Mouse (Mus musculus) midbrain, embryonic 15.5 days (tissue): ENCODE results near the gene Nol4l. TPM values are rescaled to one million over a fixed set of nuclear protein-coding genes. Genes with fewer than 3 reads are reported as not detected.

Experiments
- ATAC-seq: fragments of 200-750 bp; cut with Nextera tagmentation; replicated peaks from 2 replicates; pipeline ENCODE4 v1.8.0; 2017; ENCODE audit warnings: moderate TSS enrichment
- H3K27ac ChIP-seq: fragments of 300-500 bp; sonication (generic); 2 replicates; pipeline ENCODE4 v1.5.1; 2015; ENCODE audit warnings: mild to moderate bottlenecking, inconsistent platforms
- H3K27me3 ChIP-seq: fragments of 300-500 bp; sonication (generic); replicated peaks from 2 replicates; pipeline ENCODE4 v1.6.1; 2015; ENCODE audit warnings: inconsistent platforms
- H3K36me3 ChIP-seq: fragments of 300-500 bp; sonication (generic); replicated peaks from 2 replicates; pipeline ENCODE4 v1.6.1; 2015; ENCODE audit warnings: inconsistent platforms
- H3K4me1 ChIP-seq: fragments of 300-500 bp; sonication (generic); 2 replicates; pipeline ENCODE4 v1.6.1; 2015; ENCODE audit warnings: inconsistent platforms
- H3K4me2 ChIP-seq: fragments of 300-500 bp; sonication (generic); 2 replicates; pipeline ENCODE4 v1.6.1; 2015; ENCODE audit warnings: inconsistent platforms, mild to moderate bottlenecking, moderate library complexity
- H3K4me3 ChIP-seq: fragments of 300-500 bp; sonication (generic); 2 replicates; pipeline ENCODE4 v1.5.1; 2015; ENCODE audit warnings: mild to moderate bottlenecking, inconsistent platforms
- H3K9ac ChIP-seq: fragments of 300-500 bp; sonication (generic); 2 replicates; pipeline ENCODE4 v1.6.1; 2015; ENCODE audit warnings: mild to moderate bottlenecking, inconsistent platforms
- H3K9me3 ChIP-seq: fragments of 300-500 bp; sonication (generic); 2 replicates; pipeline ENCODE4 v1.6.1; 2016; ENCODE audit warnings: inconsistent platforms
- WGBS: fragments of 180-500 bp; shearing (Covaris S2); methylation state at CpG from one replicate; pipeline ENCODE4 v1.1.7; 2015; ENCODE audit warnings: mixed read lengths; 5-methylcytosine and 5-hydroxymethylcytosine counted together
- polyA plus RNA-seq: library from polyadenylated mRNA; unstranded; fragments of >200 nt; fragmentation: Nextera tagmentation; extraction: Ambion mirVana; gene quantifications from 2 replicates; pipeline ENCODE4 v1.2.1, GENCODE M21; 2015

The Nol4l gene
- polyA plus RNA-seq, 1 experiment from 2014 or later, result 54.6 TPM

DNA sequence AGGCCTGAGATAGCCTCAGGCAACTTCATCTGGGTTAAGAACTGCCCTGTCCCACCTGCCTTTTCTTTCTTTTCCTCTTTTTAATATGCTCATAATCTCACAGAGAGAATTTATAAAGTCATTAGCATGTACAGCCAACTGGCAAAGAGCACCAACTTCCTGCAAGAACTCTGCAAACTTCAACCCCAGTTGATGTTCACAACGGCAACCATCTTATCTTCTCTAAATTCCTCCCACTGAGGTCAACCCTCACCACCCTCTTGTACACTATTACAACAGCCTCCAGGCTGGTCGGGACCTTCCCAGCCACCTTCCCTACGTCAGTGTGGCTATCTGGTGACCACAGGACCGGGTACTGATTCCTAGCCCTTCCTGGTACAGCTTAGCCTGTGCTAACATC, 27.5 kb upstream of the Nol4l start:
- Histone ChIP-seq H3K27me3 (no peaks in the 10 kb centered on the region), H3K4me1 (peaks cover 22% of the 10 kb centered on the region), H3K36me3 (no peaks in the 10 kb centered on the region), H3K4me3 (no peak overlapping the region), H3K9ac (no peak overlapping the region), H3K4me2 (no peak overlapping the region), H3K9me3 (no peaks in the 10 kb centered on the region), H3K27ac (no peak overlapping the region)
- no peak for ATAC-seq
- 91% methylated on average over 4 of the region's 4 CpGs for WGBS

DNA sequence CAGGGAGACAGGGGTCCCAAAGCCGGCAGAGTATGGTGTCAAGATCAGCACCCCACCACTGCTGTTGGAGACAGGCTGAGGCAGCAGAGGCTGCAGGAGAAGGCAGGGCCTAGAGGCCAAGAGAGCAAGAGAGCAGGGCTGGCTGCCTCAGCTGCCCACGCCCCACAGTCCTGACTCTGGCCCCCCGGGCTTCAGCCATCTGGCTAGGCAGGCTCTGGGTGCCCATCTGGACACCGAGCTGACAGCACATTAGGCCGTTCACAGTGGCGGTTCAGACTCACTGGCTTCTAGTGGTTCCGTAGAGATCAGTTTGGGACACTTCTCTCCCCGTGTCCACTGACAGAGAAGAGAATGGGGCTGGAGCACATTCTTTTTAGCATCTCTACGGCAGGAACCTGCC, 26.4 kb upstream of the Nol4l start:
- 55% methylated on average over 9 of the region's 9 CpGs for WGBS
- Histone ChIP-seq H3K9me3 (no peaks in the 10 kb centered on the region), H3K9ac (no peak overlapping the region), H3K27me3 (no peaks in the 10 kb centered on the region), H3K36me3 (no peaks in the 10 kb centered on the region), H3K27ac (no peak overlapping the region), H3K4me3 (no peak overlapping the region), H3K4me1 (peaks cover 16% of the 10 kb centered on the region), H3K4me2 (no peak overlapping the region)
- no peak for ATAC-seq

DNA sequence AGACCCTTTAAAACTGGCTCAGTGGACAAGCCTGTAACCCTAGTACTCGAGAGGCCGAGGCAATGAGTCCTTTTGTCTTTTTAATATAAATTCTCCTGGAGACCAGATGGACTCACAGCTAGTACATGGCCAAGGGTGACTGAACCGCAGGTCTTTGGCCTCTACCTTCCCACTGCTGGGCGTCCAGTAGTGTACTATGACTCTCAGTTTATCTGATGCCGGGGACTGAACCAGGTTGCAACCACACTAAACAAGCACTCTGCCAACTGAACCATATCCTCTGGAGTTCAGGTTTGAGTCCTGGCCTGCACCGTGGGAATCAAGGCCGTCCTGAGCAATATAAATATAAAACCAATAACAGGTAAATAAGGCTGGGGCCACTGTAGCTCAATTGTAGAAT, 24.8 kb upstream of the Nol4l start:
- Histone ChIP-seq H3K4me3 (no peak overlapping the region), H3K9ac (no peak overlapping the region), H3K27me3 (no peaks in the 10 kb centered on the region), H3K27ac (no peak overlapping the region), H3K36me3 (no peaks in the 10 kb centered on the region), H3K9me3 (no peaks in the 10 kb centered on the region), H3K4me2 (no peak overlapping the region), H3K4me1 (no peaks in the 10 kb centered on the region; the same call in 1 of the 2 replicates)
- WGBS, result 77% methylated on average over 7 of the region's 7 CpGs
- no peak for ATAC-seq

DNA sequence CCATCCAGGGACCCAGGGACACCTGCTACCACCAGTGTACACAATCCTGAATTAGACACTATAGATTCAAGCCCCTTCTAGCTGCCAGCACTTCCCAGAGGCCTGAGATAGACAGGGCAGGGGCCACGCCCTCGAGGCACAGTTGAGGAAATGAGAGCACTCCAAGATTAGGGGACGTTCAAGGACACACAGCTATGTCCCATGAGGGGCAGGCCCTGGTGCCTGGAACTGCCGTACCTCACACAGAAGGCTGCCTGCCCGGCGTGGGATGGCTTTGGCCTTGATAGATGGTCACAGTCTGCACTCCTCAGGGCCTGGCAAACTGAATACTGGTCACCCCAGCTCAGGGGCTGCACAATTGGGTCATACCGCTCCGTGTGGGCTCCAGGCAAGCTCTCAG, 19.7 kb upstream of the Nol4l start:
- H3K27me3 ChIP-seq, result no peaks in the 10 kb centered on the region
- H3K27ac ChIP-seq, result no peak overlapping the region
- H3K9me3 ChIP-seq, result no peaks in the 10 kb centered on the region
- H3K4me2 ChIP-seq, result no peak overlapping the region
- no peak overlapping the region for H3K9ac ChIP-seq
- ATAC-seq, result no peak
- H3K4me3 ChIP-seq, result no peak overlapping the region
- WGBS, result 82% methylated on average over 8 of the region's 8 CpGs
- peaks cover 20% of the 10 kb centered on the region for H3K4me1 ChIP-seq
- no peaks in the 10 kb centered on the region for H3K36me3 ChIP-seq

DNA sequence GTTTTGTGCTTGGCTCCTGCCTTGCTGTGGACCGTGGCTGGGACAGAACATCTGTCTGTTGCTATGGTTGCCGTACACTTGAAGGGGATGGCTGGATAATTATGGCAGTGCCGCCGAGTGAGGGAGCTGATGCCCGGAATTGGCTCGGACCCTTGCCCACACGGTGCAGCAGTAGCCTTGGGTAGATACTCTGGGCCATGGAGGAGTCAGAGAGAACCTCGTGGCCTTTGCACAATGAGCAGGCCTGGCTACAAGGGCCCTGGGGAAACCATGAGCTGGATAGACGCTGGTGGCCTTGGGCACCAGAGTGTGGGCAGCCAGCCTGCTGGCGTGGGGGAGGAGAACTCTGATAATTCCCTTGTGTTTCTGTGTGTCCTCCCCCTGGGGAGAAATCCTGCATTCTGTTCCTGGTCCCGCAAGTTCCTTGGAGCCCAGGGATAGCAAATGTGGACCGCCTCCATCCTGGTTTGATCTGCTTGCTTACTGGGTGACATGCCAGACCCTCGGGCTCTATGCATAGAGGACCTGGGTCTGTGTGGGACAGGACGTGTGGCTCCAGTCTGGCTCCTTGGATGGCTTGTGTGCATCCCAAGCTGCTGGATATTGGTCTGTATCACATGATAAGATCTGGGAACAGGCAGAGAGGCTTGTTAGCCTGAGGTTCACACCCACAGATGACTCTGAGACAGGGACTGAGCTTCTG, 18.6 kb upstream of the Nol4l start:
- 19% methylated on average over 14 of the region's 14 CpGs for WGBS
- Histone ChIP-seq H3K4me3 (no peak overlapping the region), H3K27ac (peak overlapping the region; percentile 69), H3K27me3 (no peaks in the 10 kb centered on the region), H3K9me3 (no peaks in the 10 kb centered on the region), H3K9ac (0 out of 2 replicates have a peak overlapping the region, but pooled peaks have one; percentile 12), H3K4me1 (peaks cover 20% of the 10 kb centered on the region), H3K4me2 (peak overlapping the region; percentile 15; the same call in 1 of the 2 replicates), H3K36me3 (no peaks in the 10 kb centered on the region)
- peak; percentile 70 for ATAC-seq

DNA sequence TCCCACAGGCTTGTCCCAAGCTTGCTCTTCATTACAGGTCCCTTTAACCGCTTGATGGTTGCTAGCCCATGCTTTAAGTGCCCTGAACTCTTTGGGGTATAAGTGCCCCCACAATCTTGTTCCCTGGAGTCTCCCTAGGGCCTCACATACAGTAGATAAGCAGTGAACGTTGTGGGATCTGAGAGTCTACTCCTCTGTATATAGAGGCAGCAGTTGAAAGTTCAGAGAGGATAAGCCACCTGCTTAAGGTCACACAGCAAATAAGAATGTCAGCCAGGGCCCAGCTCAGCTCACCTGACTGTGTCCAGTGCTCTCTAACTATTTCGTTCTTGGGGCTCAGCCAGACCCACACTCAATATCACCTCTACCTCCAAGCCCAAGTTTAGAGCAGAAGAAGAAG, 17.9 kb upstream of the Nol4l start:
- Histone ChIP-seq H3K4me1 (peaks cover 20% of the 10 kb centered on the region), H3K9me3 (no peaks in the 10 kb centered on the region), H3K27me3 (no peaks in the 10 kb centered on the region), H3K9ac (no peak overlapping the region), H3K4me2 (0 out of 2 replicates have a peak overlapping the region, but pooled peaks have one; percentile 15), H3K36me3 (no peaks in the 10 kb centered on the region), H3K4me3 (no peak overlapping the region), H3K27ac (0 out of 2 replicates have a peak overlapping the region, but pooled peaks have one; percentile 69)
- WGBS, result 86% methylated on average over 3 of the region's 3 CpGs
- no peak for ATAC-seq

DNA sequence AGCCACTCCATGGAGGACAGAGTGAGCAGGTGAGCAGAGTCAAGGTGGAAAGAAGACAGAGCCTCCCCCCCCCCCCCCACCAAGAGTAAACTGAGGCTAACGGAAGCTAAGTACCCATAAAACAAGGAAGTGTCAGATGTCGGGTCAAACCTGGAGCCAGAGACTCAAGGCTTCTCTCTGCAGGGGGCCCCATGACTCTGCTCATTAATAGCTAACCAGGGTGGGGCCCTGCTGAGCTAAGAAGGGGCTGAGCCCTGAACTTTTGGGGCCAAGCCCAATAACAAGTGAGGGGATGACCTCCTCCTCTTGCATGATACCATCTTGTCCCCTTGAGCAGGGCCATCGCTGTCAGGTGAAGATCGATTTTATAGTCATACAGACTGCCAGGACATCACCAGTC, 17.2 kb upstream of the Nol4l start:
- no peaks in the 10 kb centered on the region for H3K9me3 ChIP-seq
- 65% methylated on average over 4 of the region's 4 CpGs for WGBS
- H3K4me3 ChIP-seq, result no peak overlapping the region
- no peak overlapping the region for H3K9ac ChIP-seq
- H3K36me3 ChIP-seq, result no peaks in the 10 kb centered on the region
- peaks cover 20% of the 10 kb centered on the region for H3K4me1 ChIP-seq
- no peak for ATAC-seq
- H3K4me2 ChIP-seq, result no peak overlapping the region
- H3K27me3 ChIP-seq, result no peaks in the 10 kb centered on the region
- no peak overlapping the region for H3K27ac ChIP-seq

DNA sequence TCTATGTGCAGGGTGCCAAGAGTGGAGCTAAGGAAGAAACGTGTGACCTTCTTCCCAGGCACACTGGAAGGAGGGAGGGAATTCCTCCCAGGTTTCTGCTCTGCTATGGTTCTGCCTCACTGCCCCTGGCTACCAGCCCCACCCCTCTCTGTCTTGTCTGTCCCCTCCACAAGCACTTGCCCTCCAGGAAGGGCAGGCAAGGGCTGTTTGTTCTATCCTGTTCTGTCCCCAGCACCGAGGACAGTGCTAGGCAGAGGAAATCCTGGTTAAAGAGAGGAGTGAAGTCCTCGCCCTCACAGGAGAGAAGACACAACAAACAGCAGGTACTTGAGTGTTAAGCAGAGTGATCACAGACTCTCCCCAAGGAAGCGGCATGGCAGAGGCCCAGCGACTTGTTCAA, 16.7 kb upstream of the Nol4l start:
- Histone ChIP-seq H3K27me3 (no peaks in the 10 kb centered on the region), H3K4me1 (peaks cover 20% of the 10 kb centered on the region), H3K9me3 (no peaks in the 10 kb centered on the region), H3K36me3 (no peaks in the 10 kb centered on the region), H3K27ac (no peak overlapping the region), H3K4me3 (no peak overlapping the region), H3K4me2 (no peak overlapping the region), H3K9ac (no peak overlapping the region)
- ATAC-seq, result no peak
- 33% methylated on average over 5 of the region's 5 CpGs for WGBS

DNA sequence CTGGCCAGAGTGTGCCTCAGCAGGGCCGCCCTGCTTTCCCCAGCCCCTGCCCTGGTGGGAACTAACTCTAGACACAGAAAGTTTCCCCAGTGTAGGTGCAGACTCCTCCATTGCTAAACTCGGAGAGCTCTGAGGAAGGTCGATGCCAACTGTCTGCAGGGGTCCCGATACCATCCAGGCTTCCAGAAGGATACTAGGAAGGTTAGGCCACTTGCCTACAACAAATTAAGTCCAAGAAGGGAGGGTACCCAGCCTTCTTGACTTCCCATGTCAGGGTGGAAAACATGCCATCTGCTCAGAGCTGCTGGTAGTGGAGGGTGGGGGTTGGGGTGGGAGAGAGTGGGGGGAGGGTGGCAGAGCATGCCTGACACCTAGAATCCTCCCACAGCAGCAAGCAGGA, 15.0 kb upstream of the Nol4l start:
- no peak overlapping the region for H3K4me3 ChIP-seq
- no peak overlapping the region for H3K4me2 ChIP-seq
- H3K27ac ChIP-seq, result no peak overlapping the region
- no peaks in the 10 kb centered on the region for H3K36me3 ChIP-seq
- no peaks in the 10 kb centered on the region for H3K27me3 ChIP-seq
- 75% methylated on average over 4 of the region's 4 CpGs for WGBS
- ATAC-seq, result no peak
- no peak overlapping the region for H3K9ac ChIP-seq
- H3K9me3 ChIP-seq, result no peaks in the 10 kb centered on the region
- H3K4me1 ChIP-seq, result peaks cover 20% of the 10 kb centered on the region

DNA sequence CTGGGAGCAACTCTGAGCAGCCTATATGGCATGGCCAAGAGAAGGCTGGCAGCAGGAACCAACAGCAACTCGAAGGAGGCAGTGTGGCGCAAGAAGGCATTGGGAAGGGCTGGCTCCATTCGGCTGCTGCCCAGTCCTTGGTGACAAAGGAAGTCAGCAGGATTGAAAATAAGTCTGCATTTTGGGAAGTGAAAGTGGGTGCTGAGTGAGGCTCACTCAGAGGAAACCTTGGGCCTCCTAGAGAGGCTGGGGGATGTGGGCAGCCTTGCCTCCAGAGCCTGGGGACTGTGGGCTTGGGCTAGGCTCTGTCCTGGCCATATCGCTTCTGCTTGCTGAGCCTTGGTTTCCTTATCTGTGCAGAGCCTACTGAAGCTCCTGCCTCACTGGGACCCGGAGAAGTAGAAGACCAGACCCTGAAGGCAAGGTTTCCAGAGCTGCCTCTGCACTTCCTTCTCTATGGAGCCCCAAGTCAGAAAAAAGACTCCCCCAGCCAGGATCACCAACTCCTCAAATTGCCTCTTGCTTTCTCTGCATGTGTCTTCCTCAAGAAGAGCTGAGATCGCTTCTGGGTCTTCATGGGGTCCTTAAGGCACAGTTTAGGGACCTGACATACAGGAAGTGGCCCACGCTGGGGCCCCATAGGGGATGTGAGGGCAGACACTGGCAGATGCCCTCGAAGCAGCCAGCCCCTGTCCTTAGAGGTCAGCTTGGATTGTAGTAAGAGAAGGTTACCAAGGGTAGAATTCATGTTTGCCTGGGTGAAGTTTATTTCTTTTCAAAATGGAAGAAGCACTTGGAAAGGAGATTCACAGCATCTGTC, 14.3 kb upstream of the Nol4l start:
- 81% methylated on average over 8 of the region's 8 CpGs for whole genome bisulfite sequencing
- ATAC-seq, result no peak

DNA sequence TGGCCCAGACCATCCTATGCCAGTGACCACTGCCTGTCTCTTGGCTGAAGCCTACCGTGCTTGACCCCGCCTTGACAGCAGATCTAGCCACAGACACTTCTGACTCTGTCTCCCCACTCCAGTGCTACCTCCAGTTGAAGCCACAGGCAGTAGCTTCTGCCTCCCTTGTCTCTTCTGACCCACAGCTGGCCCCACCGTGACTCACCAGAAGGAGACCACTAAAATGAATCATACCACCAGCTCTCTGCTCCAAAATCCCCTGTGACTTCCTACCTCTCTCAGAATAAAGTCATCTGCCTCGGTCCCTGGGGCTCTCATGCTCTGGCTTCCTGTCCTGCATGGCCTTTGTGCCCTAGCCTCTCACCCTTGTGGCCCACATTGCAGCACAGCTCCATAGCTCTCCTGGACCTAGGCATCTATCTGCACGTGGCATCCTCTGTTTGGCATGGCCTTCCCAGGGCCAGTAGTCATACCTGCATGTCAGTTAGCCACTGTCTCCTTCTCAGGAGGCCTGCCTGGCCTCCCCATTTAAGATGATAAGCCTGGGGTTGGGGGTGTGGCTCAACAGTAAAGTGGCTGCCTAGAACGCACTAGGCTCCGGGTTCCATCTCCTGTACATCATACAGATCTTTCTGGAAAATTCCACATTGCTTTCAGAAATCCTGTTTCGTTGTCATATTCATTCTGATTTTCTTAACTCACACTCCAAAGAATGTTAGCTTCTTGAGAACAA, 13.3 kb upstream of the Nol4l start:
- Histone ChIP-seq H3K9ac (no peak overlapping the region), H3K27me3 (no peaks in the 10 kb centered on the region), H3K36me3 (no peaks in the 10 kb centered on the region), H3K4me1 (peaks cover 6% of the 10 kb centered on the region), H3K27ac (no peak overlapping the region), H3K4me2 (no peak overlapping the region), H3K4me3 (no peak overlapping the region), H3K9me3 (no peaks in the 10 kb centered on the region)
- 86% methylated on average over 8 of the region's 8 CpGs for WGBS
- ATAC-seq, result no peak

More for the DNA sequence above, 14.3 kb upstream of the Nol4l start:
- no peaks in the 10 kb centered on the region for H3K27me3 ChIP-seq
- no peak overlapping the region for H3K4me3 ChIP-seq
- no peak overlapping the region for H3K4me2 ChIP-seq
- H3K9me3 ChIP-seq, result no peaks in the 10 kb centered on the region
- no peak overlapping the region for H3K9ac ChIP-seq
- H3K4me1 ChIP-seq, result peaks cover 16% of the 10 kb centered on the region
- H3K27ac ChIP-seq, result no peak overlapping the region
- H3K36me3 ChIP-seq, result no peaks in the 10 kb centered on the region

DNA sequence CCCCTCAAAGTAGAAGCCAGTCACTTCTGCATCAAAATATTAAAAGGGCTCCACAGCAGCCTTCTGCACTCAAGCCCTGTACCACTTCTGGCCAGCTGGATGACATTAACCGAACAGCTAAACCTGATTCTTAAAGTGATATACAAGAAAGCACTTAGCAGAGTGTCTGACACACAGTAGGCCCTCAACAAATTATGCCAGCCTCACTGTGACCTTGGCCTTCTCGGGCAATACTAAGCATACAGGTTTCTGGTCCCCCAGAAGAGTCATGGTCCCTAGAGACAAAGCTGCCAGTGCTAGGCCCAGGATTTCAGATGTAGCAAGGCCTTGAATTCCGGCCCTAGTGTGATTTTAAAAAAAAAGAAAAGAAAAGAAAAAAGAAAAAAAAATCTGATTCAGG, 9.1 kb upstream of the Nol4l start:
- no peak overlapping the region for H3K4me3 ChIP-seq
- H3K4me1 ChIP-seq, result no peaks in the 10 kb centered on the region
- H3K9ac ChIP-seq, result no peak overlapping the region
- H3K4me2 ChIP-seq, result no peak overlapping the region
- H3K36me3 ChIP-seq, result no peaks in the 10 kb centered on the region
- no peak overlapping the region for H3K27ac ChIP-seq
- H3K27me3 ChIP-seq, result no peaks in the 10 kb centered on the region
- ATAC-seq, result no peak
- H3K9me3 ChIP-seq, result no peaks in the 10 kb centered on the region
- 85% methylated on average over 3 of the region's 3 CpGs for WGBS
